Mouse (Mus musculus): ENCODE measurements around the gene Csad.

DNA sequence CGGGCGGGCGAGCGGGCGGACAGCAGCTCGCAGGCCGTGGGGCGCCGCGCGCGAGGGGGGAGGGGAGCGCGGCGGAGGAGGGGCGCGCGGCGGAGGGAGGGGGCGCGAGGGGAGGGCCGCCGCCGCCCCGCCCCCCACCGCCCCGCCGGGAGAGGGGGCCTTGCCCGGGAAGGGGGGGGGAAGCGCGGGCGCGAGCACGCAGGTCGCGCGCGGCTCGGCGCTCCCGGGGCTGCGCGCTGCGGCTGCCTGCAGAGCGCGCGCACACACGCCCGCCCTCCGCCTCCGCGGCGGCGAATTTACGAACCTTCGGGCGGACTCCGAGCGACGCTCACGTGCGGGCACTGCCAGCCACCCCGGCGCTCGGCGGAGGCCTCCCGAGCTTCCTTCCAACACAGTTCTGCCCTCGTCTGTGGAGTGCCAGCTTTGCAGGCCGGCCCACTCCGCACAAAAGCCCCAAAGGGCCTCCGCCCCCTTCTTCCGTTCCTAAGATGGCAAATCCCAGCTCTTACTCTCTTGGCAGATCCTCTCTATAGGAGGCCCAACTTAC is 616 bp downstream of the Csad start:
- TF ChIP-seq CTCF (IDR thresholded peaks at IDR 0.05; ENCODE audit: extremely low read depth, insufficient read depth, insufficient read length, insufficient replicate concordance) (no peak), POLR2A (IDR thresholded peaks at IDR 0.05; ENCODE audit: low read depth, low read length) (no peak)

All from spleen, adult 2 months (tissue).